Mouse (Mus musculus): ENCODE measurements around the gene Mfge8. TPM values are rescaled to one million over a fixed set of nuclear protein-coding genes. Genes with fewer than 3 reads are reported as not detected.

Gene Mfge8
- polyA plus RNA-seq, 1 experiment from 2014 or later = 264 TPM

- no peaks in the 10 kb centered on the region for H3K36me3 ChIP-seq
- ATAC-seq (ENCODE audit: insufficient number of reproducible peaks, low FRiP score) = no peak
- H3K9me3 ChIP-seq (replicated peaks) = peaks cover 5% of the 10 kb centered on the region; the same call in 1 of the 2 replicates
- H3K4me3 ChIP-seq = no peak overlapping the region
- no peak overlapping the region for H3K9ac ChIP-seq
- no peaks in the 10 kb centered on the region for H3K4me1 ChIP-seq (replicated peaks)
- H3K27me3 ChIP-seq (replicated peaks) = no peaks in the 10 kb centered on the region
- no peak overlapping the region for H3K4me2 ChIP-seq
- WGBS = 72% methylated on average over 1 of the region's 1 CpGs
- no peak overlapping the region for H3K27ac ChIP-seq (ENCODE audit: poor library complexity, severe bottlenecking)
Measured at GRCm38 (mm10) chr7:79159406-79159805, 10.5 kb upstream of the Mfge8 start.

DNA sequence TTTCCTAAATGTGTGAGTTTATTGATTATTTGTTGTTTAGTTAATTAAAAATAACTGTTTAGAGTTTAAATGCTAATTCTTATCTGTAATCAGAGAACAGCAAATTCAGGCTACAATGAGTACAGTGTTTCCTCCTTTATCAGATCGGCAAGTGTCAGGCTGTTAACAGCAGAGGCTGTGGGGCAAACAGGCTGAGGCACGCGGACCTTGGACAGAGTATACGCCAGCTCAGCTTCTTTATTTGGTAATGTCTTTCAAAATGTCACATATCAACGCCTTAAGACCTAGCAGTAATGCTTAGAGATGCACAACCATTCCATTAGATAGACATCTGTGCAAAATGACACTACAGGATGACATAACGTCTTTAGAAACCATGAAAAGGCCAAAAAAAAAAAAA lies 662 bp upstream of the Mfge8 start:
- H3K9ac ChIP-seq = no peak overlapping the region
- H3K4me1 ChIP-seq (replicated peaks) = peaks cover 26% of the 10 kb centered on the region
- WGBS = 38% methylated on average over 6 of the region's 6 CpGs
- H3K27me3 ChIP-seq (replicated peaks) = no peaks in the 10 kb centered on the region
- H3K4me3 ChIP-seq = no peak overlapping the region
- no peaks in the 10 kb centered on the region for H3K9me3 ChIP-seq (replicated peaks)
- H3K36me3 ChIP-seq = peaks cover 10% of the 10 kb centered on the region
- H3K27ac ChIP-seq (ENCODE audit: poor library complexity, severe bottlenecking) = peak overlapping the region; percentile 70; the same call in 1 of the 2 replicates
- no peak for ATAC-seq (ENCODE audit: insufficient number of reproducible peaks, low FRiP score)
- peak overlapping the region; percentile 87 for H3K4me2 ChIP-seq

- H3K27ac ChIP-seq (ENCODE audit: poor library complexity, severe bottlenecking) = peak overlapping the region; percentile 70
- H3K36me3 ChIP-seq = peaks cover 24% of the 10 kb centered on the region
- no peaks in the 10 kb centered on the region for H3K9me3 ChIP-seq (replicated peaks)
- H3K4me2 ChIP-seq = peak overlapping the region; percentile 87
- H3K27me3 ChIP-seq (replicated peaks) = no peaks in the 10 kb centered on the region
- ATAC-seq (ENCODE audit: insufficient number of reproducible peaks, low FRiP score) = 0 out of 2 replicates have a peak, but pooled peaks have one; percentile 9
- under 1% methylated on average over 20 of the region's 20 CpGs for WGBS
- H3K4me3 ChIP-seq = peak overlapping the region; percentile 58
- H3K4me1 ChIP-seq (replicated peaks) = peaks cover 27% of the 10 kb centered on the region
- peak overlapping the region; percentile 75 for H3K9ac ChIP-seq
Measured at GRCm38 (mm10) chr7:79147931-79148653, 768 bp downstream of the Mfge8 start.

DNA sequence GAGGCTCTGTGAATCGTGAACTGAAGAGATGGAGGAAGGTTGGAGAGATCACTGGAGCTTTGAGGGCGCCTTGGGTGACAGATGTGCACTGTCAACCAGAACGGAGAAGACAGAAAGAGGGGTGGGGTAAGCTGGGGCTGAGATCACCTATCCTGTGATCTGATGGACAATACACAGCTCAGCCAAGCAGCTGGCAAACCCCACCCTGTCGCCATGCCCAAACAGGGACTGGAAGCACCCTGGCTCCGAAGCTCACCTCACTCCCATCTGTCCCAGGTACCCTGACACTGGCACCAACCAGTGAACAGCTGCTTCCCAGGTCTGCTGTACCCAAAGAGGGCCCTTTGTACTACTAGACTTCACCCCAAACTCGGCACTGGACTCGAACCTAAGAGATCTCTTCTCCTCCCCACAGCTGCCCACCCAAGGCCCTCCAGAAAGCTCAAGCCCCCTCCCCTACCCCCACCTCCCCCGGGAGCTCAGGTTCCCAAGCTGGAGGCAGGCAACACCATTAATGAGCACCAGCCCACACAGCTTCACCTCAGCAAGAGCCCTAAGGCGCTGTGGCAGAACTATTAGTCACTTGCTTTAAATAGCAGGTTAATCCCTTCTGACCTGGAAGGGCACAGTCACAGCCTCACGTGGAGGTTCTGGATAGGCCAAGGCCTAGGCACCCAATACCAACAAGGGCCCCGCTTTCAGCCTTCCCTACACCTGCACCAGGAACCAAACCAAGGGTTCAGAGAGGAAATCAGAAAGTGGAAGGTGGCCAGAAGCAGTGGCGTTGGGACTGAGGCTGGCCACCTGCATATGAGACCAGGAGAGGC lies 1.6 kb downstream of the Mfge8 start:
- H3K4me3 ChIP-seq = peak overlapping the region; percentile 58
- H3K27ac ChIP-seq (ENCODE audit: poor library complexity, severe bottlenecking) = peak overlapping the region; percentile 70
- WGBS = 42% methylated on average over 12 of the region's 12 CpGs
- H3K9ac ChIP-seq = peak overlapping the region; percentile 75
- H3K4me2 ChIP-seq = peak overlapping the region; percentile 87
- no peak for ATAC-seq (ENCODE audit: insufficient number of reproducible peaks, low FRiP score)
- no peaks in the 10 kb centered on the region for H3K9me3 ChIP-seq (replicated peaks)
- H3K27me3 ChIP-seq (replicated peaks) = no peaks in the 10 kb centered on the region
- H3K36me3 ChIP-seq = peaks cover 33% of the 10 kb centered on the region
- H3K4me1 ChIP-seq (replicated peaks) = peaks cover 27% of the 10 kb centered on the region

- no peaks in the 10 kb centered on the region for H3K27me3 ChIP-seq (replicated peaks)
- H3K36me3 ChIP-seq = peaks cover 87% of the 10 kb centered on the region
- no peak overlapping the region for H3K4me3 ChIP-seq
- H3K4me2 ChIP-seq = no peak overlapping the region
- no peak overlapping the region for H3K9ac ChIP-seq
- no peak for ATAC-seq (ENCODE audit: insufficient number of reproducible peaks, low FRiP score)
- H3K9me3 ChIP-seq (replicated peaks) = no peaks in the 10 kb centered on the region
- 38% methylated on average over 8 of the region's 8 CpGs for WGBS
- H3K4me1 ChIP-seq (replicated peaks) = peaks cover 17% of the 10 kb centered on the region
- no peak overlapping the region for H3K27ac ChIP-seq (ENCODE audit: poor library complexity, severe bottlenecking)
Measured at GRCm38 (mm10) chr7:79140897-79141296, 8.0 kb downstream of the Mfge8 start.

GRCm38 (mm10) chr7:79139891-79140591 lies 8.8 kb downstream of the Mfge8 start:
- no peak overlapping the region for H3K27ac ChIP-seq (ENCODE audit: poor library complexity, severe bottlenecking)
- peaks cover 17% of the 10 kb centered on the region for H3K4me1 ChIP-seq (replicated peaks)
- no peaks in the 10 kb centered on the region for H3K27me3 ChIP-seq (replicated peaks)
- peaks cover 90% of the 10 kb centered on the region for H3K36me3 ChIP-seq
- 48% methylated on average over 4 of the region's 4 CpGs for WGBS
- H3K9me3 ChIP-seq (replicated peaks) = no peaks in the 10 kb centered on the region
- no peak overlapping the region for H3K4me3 ChIP-seq
- no peak for ATAC-seq (ENCODE audit: insufficient number of reproducible peaks, low FRiP score)
- H3K9ac ChIP-seq = no peak overlapping the region
- H3K4me2 ChIP-seq = no peak overlapping the region

GRCm38 (mm10) chr7:79139328-79139824 lies 9.5 kb downstream of the Mfge8 start:
- Histone ChIP-seq H3K4me1 (replicated peaks) (peaks cover 16% of the 10 kb centered on the region), H3K9ac (no peak overlapping the region), H3K27ac (ENCODE audit: poor library complexity, severe bottlenecking) (no peak overlapping the region), H3K4me3 (no peak overlapping the region), H3K4me2 (no peak overlapping the region), H3K9me3 (replicated peaks) (no peaks in the 10 kb centered on the region), H3K27me3 (replicated peaks) (no peaks in the 10 kb centered on the region), H3K36me3 (peaks cover 90% of the 10 kb centered on the region)
- 73% methylated on average over 6 of the region's 6 CpGs for WGBS
- no peak for ATAC-seq (ENCODE audit: insufficient number of reproducible peaks, low FRiP score)

GRCm38 (mm10) chr7:79133391-79133790 lies 15.5 kb downstream of the Mfge8 start:
- Histone ChIP-seq H3K4me1 (replicated peaks) (peaks cover 53% of the 10 kb centered on the region), H3K4me3 (no peak overlapping the region)
- ATAC-seq (ENCODE audit: insufficient number of reproducible peaks, low FRiP score) = no peak

DNA sequence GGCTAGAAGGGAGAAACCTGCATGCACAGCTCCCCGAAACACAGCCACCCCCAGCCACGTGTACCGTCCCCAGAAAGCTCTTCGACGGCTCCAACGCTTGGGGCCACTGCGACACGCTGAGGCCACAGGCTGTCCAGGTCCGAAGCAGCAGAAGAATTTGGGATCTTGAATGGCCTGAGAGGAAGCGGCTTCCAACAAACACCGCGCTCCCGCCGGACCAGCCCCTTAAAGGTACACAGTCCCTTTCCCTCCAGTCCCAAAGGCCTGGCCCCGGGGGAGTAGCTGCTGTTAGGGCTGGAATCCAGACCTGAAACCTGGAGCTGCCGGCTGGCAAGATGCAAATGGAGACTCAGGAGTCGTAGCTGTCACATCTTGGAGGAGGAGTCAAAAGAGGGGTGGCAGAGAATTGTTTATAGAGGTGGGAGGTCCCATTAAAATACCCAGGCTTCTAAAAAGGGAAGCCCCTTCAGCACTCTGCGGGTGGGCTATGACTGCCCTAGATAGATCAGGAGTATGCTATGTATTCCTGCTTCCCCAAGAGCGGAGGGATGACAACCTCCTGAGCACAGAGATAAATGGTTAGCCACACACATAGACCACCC lies 17.9 kb downstream of the Mfge8 start, which contains the start of gene Hapln3:
Gene Hapln3 (minus strand): TSS at position 176 of the 602 bp plus-strand sequence.
- peak within 1 kb of the TSS; percentile 67 for H3K4me2 ChIP-seq
- H3K27me3 ChIP-seq (replicated peaks) = peaks cover 8% of the 10 kb centered on the region; the same call in 1 of the 2 replicates
- no peak within 1 kb of the TSS for H3K27ac ChIP-seq (ENCODE audit: poor library complexity, severe bottlenecking)
- peak within 1 kb of the TSS; percentile 49 for H3K9ac ChIP-seq
- H3K4me3 ChIP-seq = peak within 1 kb of the TSS; percentile 41
- WGBS = 2% methylated on average over 19 of the region's 19 CpGs
- ATAC-seq (ENCODE audit: insufficient number of reproducible peaks, low FRiP score) = no peak
- H3K36me3 ChIP-seq = peaks cover 25% of the 10 kb centered on the region
- H3K4me1 ChIP-seq (replicated peaks) = peaks cover 53% of the 10 kb centered on the region
- no peaks in the 10 kb centered on the region for H3K9me3 ChIP-seq (replicated peaks)

More at GRCm38 (mm10) chr7:79133391-79133790, 15.5 kb downstream of the Mfge8 start:
- Histone ChIP-seq H3K9me3 (replicated peaks) (no peaks in the 10 kb centered on the region), H3K36me3 (peaks cover 46% of the 10 kb centered on the region), H3K27ac (ENCODE audit: poor library complexity, severe bottlenecking) (no peak overlapping the region), H3K4me2 (no peak overlapping the region), H3K9ac (no peak overlapping the region), H3K27me3 (replicated peaks) (peaks cover 8% of the 10 kb centered on the region; the same call in 1 of the 2 replicates)
- 16% methylated on average over 6 of the region's 6 CpGs for WGBS

GRCm38 (mm10) chr7:79130385-79130784 lies 18.5 kb downstream of the Mfge8 start:
- Histone ChIP-seq H3K4me2 (peak overlapping the region; percentile 67), H3K9ac (0 out of 2 replicates have a peak overlapping the region, but pooled peaks have one; percentile 49), H3K4me1 (replicated peaks) (peaks cover 56% of the 10 kb centered on the region), H3K9me3 (replicated peaks) (no peaks in the 10 kb centered on the region), H3K4me3 (peak overlapping the region; percentile 41), H3K36me3 (peaks cover 19% of the 10 kb centered on the region), H3K27ac (ENCODE audit: poor library complexity, severe bottlenecking) (no peak overlapping the region), H3K27me3 (replicated peaks) (peaks cover 8% of the 10 kb centered on the region; the same call in 1 of the 2 replicates)
- 13% methylated on average over 13 of the region's 13 CpGs for WGBS
- no peak for ATAC-seq (ENCODE audit: insufficient number of reproducible peaks, low FRiP score)

All from heart, embryonic 12.5 days (tissue).